Mouse (Mus musculus): ENCODE results near the gene Brip1. TPM values are rescaled to one million over a fixed set of nuclear protein-coding genes. Genes with fewer than 3 reads are reported as not detected.
A peak's percentile ranks its signal among the peaks of the same experiment; 100 is the strongest.

Gene Brip1
- polyA plus RNA-seq, 1 experiment from 2014 or later: 6.2 TPM

- no peak for ATAC-seq (ENCODE audit: insufficient number of reproducible peaks, insufficient read depth, low FRiP score, low read depth)
- H3K9ac ChIP-seq (ENCODE audit: low read length): no peak overlapping the region
- WGBS: 94% methylated on average over 4 of the region's 4 CpGs
- no peak overlapping the region for H3K4me2 ChIP-seq (ENCODE audit: low read length)
- no peaks in the 10 kb centered on the region for H3K9me3 ChIP-seq (ENCODE audit: control insufficient read depth, low read length)
- no peaks in the 10 kb centered on the region for H3K27me3 ChIP-seq (ENCODE audit: control insufficient read depth, insufficient read depth, low read length)
- H3K4me1 ChIP-seq (ENCODE audit: control insufficient read depth in 2 of 2, insufficient read depth in 2 of 2, low read length in 2 of 2): no peaks in the 10 kb centered on the region
- peaks cover 4% of the 10 kb centered on the region; the same call in 1 of the 2 replicates for H3K36me3 ChIP-seq (ENCODE audit: control insufficient read depth, insufficient read depth, low read length)
- no peak overlapping the region for H3K4me3 ChIP-seq (ENCODE audit: control insufficient read depth in 1 of 2, insufficient read depth in 1 of 2, low read depth in 1 of 2, low read length in 2 of 2)
- no peak overlapping the region for H3K27ac ChIP-seq (replicated peaks in 1 of 2; ENCODE audit: control insufficient read depth in 1 of 2, insufficient read depth in 1 of 2, low read depth in 2 of 2, low read length in 2 of 2)
Observed at GRCm38 (mm10) chr11:86107276-86107675, 93.7 kb downstream of the Brip1 start.

DNA sequence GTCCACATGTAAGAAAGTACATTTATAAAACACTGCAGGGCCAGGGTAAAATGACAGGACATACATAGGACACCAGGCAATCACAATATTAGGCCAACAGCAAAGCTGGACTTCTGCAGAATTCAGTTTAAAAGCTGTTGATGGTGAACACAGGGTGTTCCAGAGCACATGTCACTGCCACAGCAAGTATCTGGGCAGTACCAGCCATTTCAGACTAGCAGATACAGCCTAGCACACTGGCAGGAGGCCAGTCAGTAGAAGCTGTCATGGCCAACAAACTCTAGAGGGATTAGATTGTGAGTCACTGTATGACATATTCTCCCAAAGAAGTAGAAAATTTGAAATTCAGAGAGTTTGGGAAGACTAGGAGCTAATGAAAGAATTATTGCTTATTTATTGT lies 94.4 kb downstream of the Brip1 start:
- Histone ChIP-seq H3K4me2 (ENCODE audit: low read length) (no peak overlapping the region), H3K9me3 (ENCODE audit: control insufficient read depth, low read length) (no peaks in the 10 kb centered on the region)
- no peak for ATAC-seq (ENCODE audit: insufficient number of reproducible peaks, insufficient read depth, low FRiP score, low read depth)

DNA sequence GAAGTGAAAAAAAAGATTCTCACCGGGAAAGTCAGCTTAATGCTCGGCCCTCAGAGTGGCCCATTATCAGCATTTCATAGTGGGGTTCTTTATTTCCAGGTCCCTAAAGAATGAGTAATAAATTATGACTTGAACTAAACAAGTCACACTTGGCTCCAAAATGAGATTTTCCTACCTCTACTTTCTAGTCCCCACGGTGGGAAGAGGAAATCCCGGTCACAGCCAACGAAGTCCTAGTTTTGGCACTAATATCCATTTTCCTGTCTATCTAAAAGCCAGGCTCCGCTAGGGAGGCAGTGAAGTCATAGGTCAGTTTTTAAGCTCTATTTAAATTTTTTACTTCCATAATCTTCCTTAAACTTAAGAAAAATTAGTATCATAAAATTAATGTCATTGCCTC lies 99.8 kb downstream of the Brip1 start:
- WGBS: 73% methylated on average over 6 of the region's 6 CpGs
- Histone ChIP-seq H3K27ac (replicated peaks in 1 of 2; ENCODE audit: control insufficient read depth in 1 of 2, insufficient read depth in 1 of 2, low read depth in 2 of 2, low read length in 2 of 2) (no peak overlapping the region), H3K4me3 (ENCODE audit: control insufficient read depth in 1 of 2, insufficient read depth in 1 of 2, low read depth in 1 of 2, low read length in 2 of 2) (no peak overlapping the region), H3K4me2 (ENCODE audit: low read length) (no peak overlapping the region), H3K27me3 (ENCODE audit: control insufficient read depth, insufficient read depth, low read length) (no peaks in the 10 kb centered on the region), H3K4me1 (ENCODE audit: control insufficient read depth in 2 of 2, insufficient read depth in 2 of 2, low read length in 2 of 2) (no peaks in the 10 kb centered on the region), H3K9me3 (ENCODE audit: control insufficient read depth, low read length) (no peaks in the 10 kb centered on the region), H3K36me3 (ENCODE audit: control insufficient read depth, insufficient read depth, low read length) (0 out of 2 replicates have a peak, but pooled peaks cover 4% of the 10 kb centered on the region), H3K9ac (ENCODE audit: low read length) (no peak overlapping the region)
- ATAC-seq (ENCODE audit: insufficient number of reproducible peaks, insufficient read depth, low FRiP score, low read depth): no peak

More for the DNA sequence above, 94.4 kb downstream of the Brip1 start:
- no peak overlapping the region for H3K4me3 ChIP-seq (ENCODE audit: control insufficient read depth in 1 of 2, insufficient read depth in 1 of 2, low read depth in 1 of 2, low read length in 2 of 2)
- H3K36me3 ChIP-seq (ENCODE audit: control insufficient read depth, insufficient read depth, low read length): peaks cover 4% of the 10 kb centered on the region; the same call in 1 of the 2 replicates
- no peak overlapping the region for H3K27ac ChIP-seq (replicated peaks in 1 of 2; ENCODE audit: control insufficient read depth in 1 of 2, insufficient read depth in 1 of 2, low read depth in 2 of 2, low read length in 2 of 2)
- H3K4me1 ChIP-seq (ENCODE audit: control insufficient read depth in 2 of 2, insufficient read depth in 2 of 2, low read length in 2 of 2): no peaks in the 10 kb centered on the region
- H3K27me3 ChIP-seq (ENCODE audit: control insufficient read depth, insufficient read depth, low read length): no peaks in the 10 kb centered on the region
- no peak overlapping the region for H3K9ac ChIP-seq (ENCODE audit: low read length)

DNA sequence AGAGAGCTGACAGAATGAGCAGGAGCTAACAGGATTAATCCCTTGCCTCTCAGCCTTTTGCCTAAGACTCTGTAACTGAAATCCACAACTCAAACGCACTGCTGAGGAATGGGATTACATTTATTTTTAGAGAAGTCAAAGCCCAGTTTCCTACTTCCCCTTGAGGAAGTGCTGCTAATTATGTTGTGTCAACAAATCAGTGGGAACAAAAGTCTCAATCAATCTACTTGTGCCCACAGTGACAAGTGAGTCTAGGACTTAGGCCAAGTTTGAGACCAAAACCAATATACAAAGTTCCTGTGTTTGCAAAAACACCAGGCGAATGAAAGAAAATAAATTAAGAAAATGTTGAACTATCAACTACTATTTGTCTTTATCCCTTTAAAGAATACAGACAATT lies 101.7 kb downstream of the Brip1 start:
- no peak overlapping the region for H3K27ac ChIP-seq (replicated peaks in 1 of 2; ENCODE audit: control insufficient read depth in 1 of 2, insufficient read depth in 1 of 2, low read depth in 2 of 2, low read length in 2 of 2)
- ATAC-seq (ENCODE audit: insufficient number of reproducible peaks, insufficient read depth, low FRiP score, low read depth): no peak
- WGBS: 50% methylated on average over 2 of the region's 2 CpGs

GRCm38 (mm10) chr11:86088815-86089214 lies 112.2 kb downstream of the Brip1 start:
- Histone ChIP-seq H3K9ac (ENCODE audit: low read length) (no peak overlapping the region), H3K36me3 (ENCODE audit: control insufficient read depth, insufficient read depth, low read length) (no peaks in the 10 kb centered on the region), H3K4me2 (ENCODE audit: low read length) (no peak overlapping the region), H3K9me3 (ENCODE audit: control insufficient read depth, low read length) (no peaks in the 10 kb centered on the region), H3K27ac (replicated peaks in 1 of 2; ENCODE audit: control insufficient read depth in 1 of 2, insufficient read depth in 1 of 2, low read depth in 2 of 2, low read length in 2 of 2) (no peak overlapping the region), H3K27me3 (ENCODE audit: control insufficient read depth, insufficient read depth, low read length) (no peaks in the 10 kb centered on the region), H3K4me3 (ENCODE audit: control insufficient read depth in 1 of 2, insufficient read depth in 1 of 2, low read depth in 1 of 2, low read length in 2 of 2) (no peak overlapping the region), H3K4me1 (ENCODE audit: control insufficient read depth in 2 of 2, insufficient read depth in 2 of 2, low read length in 2 of 2) (peaks cover 0 to 10% of the 10 kb centered on the region in 2 experiments; a peak in 2 of 4 replicates)
- no peak for ATAC-seq (ENCODE audit: insufficient number of reproducible peaks, insufficient read depth, low FRiP score, low read depth)

More for the DNA sequence above, 101.7 kb downstream of the Brip1 start:
- Histone ChIP-seq H3K4me2 (ENCODE audit: low read length) (no peak overlapping the region), H3K36me3 (ENCODE audit: control insufficient read depth, insufficient read depth, low read length) (0 out of 2 replicates have a peak, but pooled peaks cover 4% of the 10 kb centered on the region), H3K27me3 (ENCODE audit: control insufficient read depth, insufficient read depth, low read length) (no peaks in the 10 kb centered on the region), H3K4me1 (ENCODE audit: control insufficient read depth in 2 of 2, insufficient read depth in 2 of 2, low read length in 2 of 2) (no peaks in the 10 kb centered on the region), H3K9ac (ENCODE audit: low read length) (no peak overlapping the region), H3K9me3 (ENCODE audit: control insufficient read depth, low read length) (no peaks in the 10 kb centered on the region), H3K4me3 (ENCODE audit: control insufficient read depth in 1 of 2, insufficient read depth in 1 of 2, low read depth in 1 of 2, low read length in 2 of 2) (no peak overlapping the region)

GRCm38 (mm10) chr11:86084522-86084921 lies 116.5 kb downstream of the Brip1 start:
- Histone ChIP-seq H3K9me3 (ENCODE audit: control insufficient read depth, low read length) (no peaks in the 10 kb centered on the region), H3K9ac (ENCODE audit: low read length) (no peak overlapping the region), H3K4me3 (ENCODE audit: control insufficient read depth in 1 of 2, insufficient read depth in 1 of 2, low read depth in 1 of 2, low read length in 2 of 2) (no peak overlapping the region), H3K27ac (replicated peaks in 1 of 2; ENCODE audit: control insufficient read depth in 1 of 2, insufficient read depth in 1 of 2, low read depth in 2 of 2, low read length in 2 of 2) (no peak overlapping the region), H3K36me3 (ENCODE audit: control insufficient read depth, insufficient read depth, low read length) (no peaks in the 10 kb centered on the region), H3K4me1 (ENCODE audit: control insufficient read depth in 2 of 2, insufficient read depth in 2 of 2, low read length in 2 of 2) (peaks cover 0 to 17% of the 10 kb centered on the region in 2 experiments; a peak in 2 of 4 replicates), H3K27me3 (ENCODE audit: control insufficient read depth, insufficient read depth, low read length) (no peaks in the 10 kb centered on the region), H3K4me2 (ENCODE audit: low read length) (peak overlapping the region; percentile 16; the same call in 1 of the 2 replicates)
- WGBS: 15% methylated on average over 4 of the region's 4 CpGs
- ATAC-seq (ENCODE audit: insufficient number of reproducible peaks, insufficient read depth, low FRiP score, low read depth): no peak

DNA sequence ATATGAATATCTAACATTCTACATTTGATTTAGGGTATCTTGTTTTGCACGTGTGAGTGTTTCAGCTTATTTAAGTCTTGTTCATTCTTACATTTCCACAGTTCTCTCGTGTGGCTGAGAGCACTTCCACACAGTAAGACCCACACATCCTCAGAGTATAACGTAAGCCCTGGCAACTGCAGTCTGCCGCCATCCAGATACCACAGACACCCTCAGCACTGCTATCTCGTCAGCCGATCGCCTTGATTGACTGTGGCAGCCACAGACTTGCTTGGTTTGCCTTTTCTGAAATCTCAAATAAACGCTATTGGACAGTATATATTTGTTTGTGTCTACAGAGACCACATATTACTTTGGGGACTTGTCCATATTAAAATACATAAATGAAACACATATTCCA lies 123.0 kb downstream of the Brip1 start:
- H3K27me3 ChIP-seq (ENCODE audit: control insufficient read depth, insufficient read depth, low read length): no peaks in the 10 kb centered on the region
- no peak for ATAC-seq (ENCODE audit: insufficient number of reproducible peaks, insufficient read depth, low FRiP score, low read depth)
- peaks cover 6% of the 10 kb centered on the region; the same call in 1 of the 2 replicates for H3K36me3 ChIP-seq (ENCODE audit: control insufficient read depth, insufficient read depth, low read length)
- no peak overlapping the region for H3K4me2 ChIP-seq (ENCODE audit: low read length)
- no peaks in the 10 kb centered on the region for H3K9me3 ChIP-seq (ENCODE audit: control insufficient read depth, low read length)
- no peak overlapping the region for H3K4me3 ChIP-seq (ENCODE audit: control insufficient read depth in 1 of 2, insufficient read depth in 1 of 2, low read depth in 1 of 2, low read length in 2 of 2)
- H3K27ac ChIP-seq (replicated peaks in 1 of 2; ENCODE audit: control insufficient read depth in 1 of 2, insufficient read depth in 1 of 2, low read depth in 2 of 2, low read length in 2 of 2): no peak overlapping the region
- no peak overlapping the region for H3K9ac ChIP-seq (ENCODE audit: low read length)
- WGBS: 72% methylated on average over 8 of the region's 8 CpGs
- no peaks in the 10 kb centered on the region for H3K4me1 ChIP-seq (ENCODE audit: control insufficient read depth in 2 of 2, insufficient read depth in 2 of 2, low read length in 2 of 2)

DNA sequence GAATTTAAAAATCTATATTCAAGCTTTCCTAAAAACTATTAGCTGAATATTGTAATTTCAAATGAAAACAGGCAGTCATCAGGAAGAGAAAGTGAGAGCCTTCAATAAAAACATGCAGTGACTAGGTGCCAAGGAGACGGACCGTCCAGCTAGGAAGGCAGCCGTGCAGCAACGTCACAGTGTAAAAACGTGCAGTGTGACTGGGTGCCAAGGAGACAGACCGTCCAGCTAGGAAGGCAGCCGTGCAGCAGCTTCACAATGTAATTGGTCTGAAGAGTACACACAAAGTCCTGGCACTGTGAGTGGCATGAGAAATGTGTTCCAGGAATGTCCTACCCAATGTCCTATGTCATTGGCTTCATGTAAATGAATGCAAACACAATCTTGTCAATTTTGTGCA lies 124.0 kb downstream of the Brip1 start:
- Histone ChIP-seq H3K4me2 (ENCODE audit: low read length) (no peak overlapping the region), H3K36me3 (ENCODE audit: control insufficient read depth, insufficient read depth, low read length) (peaks cover 7% of the 10 kb centered on the region; the same call in 1 of the 2 replicates), H3K9ac (ENCODE audit: low read length) (no peak overlapping the region), H3K9me3 (ENCODE audit: control insufficient read depth, low read length) (no peaks in the 10 kb centered on the region), H3K4me1 (ENCODE audit: control insufficient read depth in 2 of 2, insufficient read depth in 2 of 2, low read length in 2 of 2) (no peaks in the 10 kb centered on the region), H3K27me3 (ENCODE audit: control insufficient read depth, insufficient read depth, low read length) (no peaks in the 10 kb centered on the region), H3K27ac (replicated peaks in 1 of 2; ENCODE audit: control insufficient read depth in 1 of 2, insufficient read depth in 1 of 2, low read depth in 2 of 2, low read length in 2 of 2) (no peak overlapping the region), H3K4me3 (ENCODE audit: control insufficient read depth in 1 of 2, insufficient read depth in 1 of 2, low read depth in 1 of 2, low read length in 2 of 2) (no peak overlapping the region)
- 82% methylated on average over 7 of the region's 7 CpGs for WGBS
- no peak for ATAC-seq (ENCODE audit: insufficient number of reproducible peaks, insufficient read depth, low FRiP score, low read depth)

Measured in heart, embryonic 14.5 days (tissue).